Mouse (Mus musculus): ENCODE results near the gene Thg1l. TPM values are rescaled to one million over a fixed set of nuclear protein-coding genes. Genes with fewer than 3 reads are reported as not detected.

Thg1l gene
- polyA plus RNA-seq, 1 experiment from 2014 or later: 15.9 TPM

DNA sequence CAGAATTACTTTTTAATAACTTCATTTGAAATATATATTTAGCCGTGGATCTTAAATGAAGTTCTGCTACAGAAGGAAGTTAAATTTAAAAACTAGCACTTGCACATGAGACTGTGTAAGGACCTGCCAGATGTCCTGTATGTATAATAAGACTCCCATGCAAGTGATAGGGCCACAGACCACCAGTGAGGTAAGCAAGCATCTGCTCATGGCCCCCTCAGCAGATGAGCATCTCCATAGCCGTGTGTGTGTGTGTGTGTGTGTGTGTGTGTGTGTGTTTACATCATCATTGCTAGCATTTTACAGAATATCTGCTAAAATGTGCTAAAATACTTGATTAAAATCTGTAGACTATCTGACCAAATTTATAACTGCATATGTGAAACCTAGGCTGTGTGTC is 57.9 kb downstream of the Thg1l start:
- H3K4me2 ChIP-seq (replicated peaks; ENCODE audit: low read depth, low read length): no peak overlapping the region
- H3K9me3 ChIP-seq (ENCODE audit: control insufficient read depth, low read length): no peaks in the 10 kb centered on the region
- H3K27ac ChIP-seq (ENCODE audit: low read depth, low read length): no peak overlapping the region
- no peak overlapping the region for H3K9ac ChIP-seq (ENCODE audit: low read depth, low read length)
- WGBS: 94% methylated on average over 2 of the region's 2 CpGs
- no peaks in the 10 kb centered on the region for H3K27me3 ChIP-seq (ENCODE audit: control insufficient read depth, insufficient read depth, low read length)
- H3K36me3 ChIP-seq (ENCODE audit: control insufficient read depth, insufficient read depth, low read length): peaks cover 71% of the 10 kb centered on the region
- no peak overlapping the region for H3K4me3 ChIP-seq (ENCODE audit: low read length)
- ATAC-seq (ENCODE audit: low FRiP score, low TSS enrichment): no peak
- no peaks in the 10 kb centered on the region for H3K4me1 ChIP-seq (ENCODE audit: control insufficient read depth, insufficient read depth, low read length)

Other genes with a start within 250 kb of the Thg1l start
- gene Clint1, start 103.4 kb downstream of the Thg1l start, polyA plus RNA-seq (2014; fragmentation: Nextera tagmentation; extraction: Ambion mirVana): 58.1 and 86.3 TPM in 2 replicates
- 6.0 and 8.8 TPM in 2 replicates for gene Lsm11, start 10.6 kb downstream of the Thg1l start, polyA plus RNA-seq (2014; fragmentation: Nextera tagmentation; extraction: Ambion mirVana)
- 0.16 TPM in 2 replicates for gene Sox30, start 24.8 kb upstream of the Thg1l start, polyA plus RNA-seq (2014; fragmentation: Nextera tagmentation; extraction: Ambion mirVana)
- 5.0 and 5.4 TPM in 2 replicates for gene Gm12166, start 96.8 kb upstream of the Thg1l start, polyA plus RNA-seq (2014; fragmentation: Nextera tagmentation; extraction: Ambion mirVana)
- 7.6 and 14.7 TPM in 2 replicates for gene Adam19, start 100.5 kb upstream of the Thg1l start, polyA plus RNA-seq (2014; fragmentation: Nextera tagmentation; extraction: Ambion mirVana)
- 0.13 and 0.22 TPM in 2 replicates for gene Nipal4, start 211.0 kb upstream of the Thg1l start, polyA plus RNA-seq (2014; fragmentation: Nextera tagmentation; extraction: Ambion mirVana)

Data from kidney, embryonic 14.5 days (tissue).